Mouse (Mus musculus): Measurements from ENCODE around the gene Itch. TPM values are rescaled to one million over a fixed set of nuclear protein-coding genes. Genes with fewer than 3 reads are reported as not detected.

The Itch gene
- polyA plus RNA-seq, 1 experiment from 2014 or later, result 34.9 TPM

- no peak for ATAC-seq (replicated peaks; ENCODE audit: insufficient number of reproducible peaks, insufficient read depth, low FRiP score, low read depth)
- H3K9me3 ChIP-seq (replicated peaks), result no peaks in the 10 kb centered on the region
- no peak overlapping the region for H3K9ac ChIP-seq
- H3K36me3 ChIP-seq, result peaks cover 62% of the 10 kb centered on the region
- 86% methylated on average over 2 of the region's 2 CpGs for WGBS
- peaks cover 3% of the 10 kb centered on the region for H3K4me1 ChIP-seq (replicated peaks)
- H3K27ac ChIP-seq, result no peak overlapping the region
- H3K27me3 ChIP-seq, result no peaks in the 10 kb centered on the region
- H3K4me2 ChIP-seq, result no peak overlapping the region
- no peak overlapping the region for H3K4me3 ChIP-seq
Measured at GRCm38 (mm10) chr2:155207419-155207818, 74.1 kb downstream of the Itch start.

GRCm38 (mm10) chr2:155223145-155223544, 89.8 kb downstream of the Itch start:
- Histone ChIP-seq H3K27ac (peak overlapping the region; percentile 65), H3K4me2 (no peak overlapping the region), H3K4me1 (replicated peaks) (peaks cover 16% of the 10 kb centered on the region), H3K9ac (no peak overlapping the region), H3K36me3 (peaks cover 60% of the 10 kb centered on the region), H3K27me3 (no peaks in the 10 kb centered on the region), H3K9me3 (replicated peaks) (no peaks in the 10 kb centered on the region), H3K4me3 (no peak overlapping the region)
- ATAC-seq (replicated peaks; ENCODE audit: insufficient number of reproducible peaks, insufficient read depth, low FRiP score, low read depth), result no peak
- WGBS, result 63% methylated on average over 2 of the region's 2 CpGs

GRCm38 (mm10) chr2:155224721-155225120, 91.4 kb downstream of the Itch start:
- H3K9ac ChIP-seq, result no peak overlapping the region
- WGBS, result 61% methylated on average over 7 of the region's 7 CpGs
- H3K9me3 ChIP-seq (replicated peaks), result no peaks in the 10 kb centered on the region
- peaks cover 16% of the 10 kb centered on the region for H3K4me1 ChIP-seq (replicated peaks)
- H3K27ac ChIP-seq, result peak overlapping the region; percentile 70
- H3K27me3 ChIP-seq, result no peaks in the 10 kb centered on the region
- H3K36me3 ChIP-seq, result peaks cover 44% of the 10 kb centered on the region
- ATAC-seq (replicated peaks; ENCODE audit: insufficient number of reproducible peaks, insufficient read depth, low FRiP score, low read depth), result 0 out of 2 replicates have a peak, but pooled peaks have one; percentile 64
- H3K4me2 ChIP-seq, result no peak overlapping the region
- no peak overlapping the region for H3K4me3 ChIP-seq

GRCm38 (mm10) chr2:155235746-155236361, 102.5 kb downstream of the Itch start:
- peak overlapping the region; percentile 90 for H3K4me2 ChIP-seq
- 7% methylated on average over 13 of the region's 13 CpGs for WGBS
- peak overlapping the region; percentile 91 for H3K27ac ChIP-seq
- H3K4me1 ChIP-seq (replicated peaks), result peaks cover 24% of the 10 kb centered on the region
- H3K36me3 ChIP-seq, result peaks cover 3% of the 10 kb centered on the region; the same call in 1 of the 2 replicates
- peak overlapping the region; percentile 86 for H3K4me3 ChIP-seq
- peak; percentile 71 for ATAC-seq (replicated peaks; ENCODE audit: insufficient number of reproducible peaks, insufficient read depth, low FRiP score, low read depth)
- peak overlapping the region; percentile 89 for H3K9ac ChIP-seq
- H3K27me3 ChIP-seq, result no peaks in the 10 kb centered on the region
- no peaks in the 10 kb centered on the region for H3K9me3 ChIP-seq (replicated peaks)

GRCm38 (mm10) chr2:155236362-155236992, 103.2 kb downstream of the Itch start, which contains the start of gene Dynlrb1:
TSS of gene Dynlrb1 (plus strand) at chr2:155236533.
- Histone ChIP-seq H3K9ac (peak within 1 kb of the TSS; percentile 89), H3K27ac (peak within 1 kb of the TSS; percentile 91), H3K4me2 (peak within 1 kb of the TSS; percentile 90), H3K36me3 (peaks cover 3% of the 10 kb centered on the region; the same call in 1 of the 2 replicates), H3K4me3 (peak within 1 kb of the TSS; percentile 86), H3K9me3 (replicated peaks) (no peaks in the 10 kb centered on the region), H3K27me3 (no peaks in the 10 kb centered on the region), H3K4me1 (replicated peaks) (peaks cover 26% of the 10 kb centered on the region)
- peak; percentile 98 for ATAC-seq (replicated peaks; ENCODE audit: insufficient number of reproducible peaks, insufficient read depth, low FRiP score, low read depth)
- WGBS, result under 1% methylated on average over 50 of the region's 50 CpGs

GRCm38 (mm10) chr2:155237276-155237675, 104.0 kb downstream of the Itch start:
- peak overlapping the region; percentile 90 for H3K4me2 ChIP-seq
- H3K9ac ChIP-seq, result peak overlapping the region; percentile 89
- H3K36me3 ChIP-seq, result peaks cover 3% of the 10 kb centered on the region; the same call in 1 of the 2 replicates
- H3K4me3 ChIP-seq, result peak overlapping the region; percentile 86
- peak overlapping the region; percentile 91 for H3K27ac ChIP-seq
- 13% methylated on average over 4 of the region's 4 CpGs for WGBS
- H3K27me3 ChIP-seq, result no peaks in the 10 kb centered on the region
- no peaks in the 10 kb centered on the region for H3K9me3 ChIP-seq (replicated peaks)
- no peak for ATAC-seq (replicated peaks; ENCODE audit: insufficient number of reproducible peaks, insufficient read depth, low FRiP score, low read depth)
- peaks cover 27% of the 10 kb centered on the region for H3K4me1 ChIP-seq (replicated peaks)

- Histone ChIP-seq H3K9ac (no peak overlapping the region), H3K4me3 (no peak overlapping the region), H3K27ac (0 out of 2 replicates have a peak overlapping the region, but pooled peaks have one; percentile 34), H3K27me3 (no peaks in the 10 kb centered on the region), H3K36me3 (peaks cover 38% of the 10 kb centered on the region), H3K4me2 (no peak overlapping the region), H3K4me1 (replicated peaks) (peaks cover 31% of the 10 kb centered on the region), H3K9me3 (replicated peaks) (no peaks in the 10 kb centered on the region)
- 81% methylated on average over 4 of the region's 4 CpGs for WGBS
- no peak for ATAC-seq (replicated peaks; ENCODE audit: insufficient number of reproducible peaks, insufficient read depth, low FRiP score, low read depth)
Measured at GRCm38 (mm10) chr2:155240915-155241314, 107.6 kb downstream of the Itch start.

GRCm38 (mm10) chr2:155242296-155242855, 109.1 kb downstream of the Itch start:
- WGBS, result 60% methylated on average over 7 of the region's 7 CpGs
- no peaks in the 10 kb centered on the region for H3K27me3 ChIP-seq
- no peak for ATAC-seq (replicated peaks; ENCODE audit: insufficient number of reproducible peaks, insufficient read depth, low FRiP score, low read depth)
- H3K4me3 ChIP-seq, result no peak overlapping the region
- H3K4me1 ChIP-seq (replicated peaks), result peaks cover 34% of the 10 kb centered on the region
- peak overlapping the region; percentile 65 for H3K27ac ChIP-seq
- H3K36me3 ChIP-seq, result peaks cover 49% of the 10 kb centered on the region
- no peak overlapping the region for H3K4me2 ChIP-seq
- no peaks in the 10 kb centered on the region for H3K9me3 ChIP-seq (replicated peaks)
- no peak overlapping the region for H3K9ac ChIP-seq

GRCm38 (mm10) chr2:155246231-155246630, 112.9 kb downstream of the Itch start:
- H3K4me1 ChIP-seq (replicated peaks), result peaks cover 15% of the 10 kb centered on the region
- no peaks in the 10 kb centered on the region for H3K9me3 ChIP-seq (replicated peaks)
- no peak overlapping the region for H3K4me3 ChIP-seq
- ATAC-seq (replicated peaks; ENCODE audit: insufficient number of reproducible peaks, insufficient read depth, low FRiP score, low read depth), result 0 out of 2 replicates have a peak, but pooled peaks have one; percentile 41
- WGBS, result 47% methylated on average over 4 of the region's 4 CpGs
- H3K9ac ChIP-seq, result no peak overlapping the region
- H3K4me2 ChIP-seq, result no peak overlapping the region
- peaks cover 84% of the 10 kb centered on the region for H3K36me3 ChIP-seq
- no peaks in the 10 kb centered on the region for H3K27me3 ChIP-seq
- peak overlapping the region; percentile 58; the same call in 1 of the 2 replicates for H3K27ac ChIP-seq

- no peak overlapping the region for H3K9ac ChIP-seq
- H3K27ac ChIP-seq, result no peak overlapping the region
- H3K4me3 ChIP-seq, result no peak overlapping the region
- peaks cover 82% of the 10 kb centered on the region for H3K36me3 ChIP-seq
- ATAC-seq (replicated peaks; ENCODE audit: insufficient number of reproducible peaks, insufficient read depth, low FRiP score, low read depth), result no peak
- H3K9me3 ChIP-seq (replicated peaks), result no peaks in the 10 kb centered on the region
- peaks cover 12% of the 10 kb centered on the region for H3K4me1 ChIP-seq (replicated peaks)
- H3K4me2 ChIP-seq, result no peak overlapping the region
- H3K27me3 ChIP-seq, result no peaks in the 10 kb centered on the region
- 77% methylated on average over 1 of the region's 1 CpGs for WGBS
Measured at GRCm38 (mm10) chr2:155248206-155248605, 114.9 kb downstream of the Itch start.

GRCm38 (mm10) chr2:155248718-155249117, 115.4 kb downstream of the Itch start:
- ATAC-seq (replicated peaks; ENCODE audit: insufficient number of reproducible peaks, insufficient read depth, low FRiP score, low read depth), result no peak
- Histone ChIP-seq H3K4me2 (no peak overlapping the region), H3K27me3 (no peaks in the 10 kb centered on the region), H3K4me1 (replicated peaks) (peaks cover 12% of the 10 kb centered on the region), H3K9me3 (replicated peaks) (no peaks in the 10 kb centered on the region), H3K36me3 (peaks cover 77% of the 10 kb centered on the region), H3K4me3 (no peak overlapping the region), H3K9ac (no peak overlapping the region), H3K27ac (no peak overlapping the region)
- 84% methylated on average over 2 of the region's 2 CpGs for WGBS
